Mouse (Mus musculus) lung, postnatal 14 days (tissue): ENCODE results near the gene Ubald2.
"Not testable (repeated sequence)": the region's sequence is repeated elsewhere in the genome, so short reads cannot be mapped to it uniquely, and the experiment has no call there.

Experiments
- DNase-seq: peaks from one replicate; pipeline ENCODE4 v3.0.0; 2021

The Ubald2 gene

DNA sequence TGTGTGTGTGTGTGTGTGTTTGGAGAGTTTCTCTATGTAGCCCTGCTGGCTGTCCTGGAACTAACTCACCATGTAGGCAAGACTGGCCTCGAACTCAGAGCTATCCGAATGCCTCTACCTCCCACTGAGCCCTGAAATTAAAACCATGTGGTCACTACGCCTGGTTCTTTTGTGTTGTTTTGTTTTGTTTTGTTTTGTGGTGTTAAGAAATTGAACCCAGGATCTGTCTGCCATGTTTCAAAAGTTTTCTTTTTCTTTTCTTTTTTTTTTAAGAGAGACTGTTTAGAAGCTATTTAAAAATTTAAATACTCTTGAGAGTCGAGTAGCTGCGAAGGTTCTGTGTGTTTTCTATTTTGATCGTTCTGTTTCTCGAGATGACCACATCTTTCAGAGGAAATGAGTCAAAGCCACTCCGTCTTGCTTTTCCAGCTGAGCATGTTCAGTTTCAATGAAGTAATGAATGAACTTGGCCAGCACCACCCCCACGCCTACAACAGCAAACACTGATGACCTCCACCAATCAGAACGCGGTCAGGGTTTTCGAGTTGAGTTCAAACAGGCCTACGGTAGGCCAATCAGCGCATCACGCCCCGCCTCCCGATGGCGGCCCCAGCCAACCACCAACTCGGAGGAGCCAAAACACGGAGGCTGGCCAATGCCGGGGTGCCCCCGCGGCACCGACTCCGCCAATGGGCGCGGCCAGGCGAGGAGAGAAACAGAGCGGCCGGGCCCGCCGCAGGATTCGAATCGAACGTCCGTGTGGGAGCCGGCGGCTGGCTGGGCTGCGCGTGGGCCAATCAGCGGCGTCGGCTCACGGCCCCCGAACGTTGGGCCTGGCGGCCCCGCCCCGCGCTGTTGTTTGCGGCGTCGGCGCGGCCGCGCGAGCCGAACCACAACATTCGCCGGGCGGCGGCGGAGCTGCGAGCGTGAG, at the start of gene Ubald2:
Ubald2 (plus strand) TSS at position 739 of the 931 bp plus-strand sequence.
- peak; percentile 99 for DNase-seq

DNA sequence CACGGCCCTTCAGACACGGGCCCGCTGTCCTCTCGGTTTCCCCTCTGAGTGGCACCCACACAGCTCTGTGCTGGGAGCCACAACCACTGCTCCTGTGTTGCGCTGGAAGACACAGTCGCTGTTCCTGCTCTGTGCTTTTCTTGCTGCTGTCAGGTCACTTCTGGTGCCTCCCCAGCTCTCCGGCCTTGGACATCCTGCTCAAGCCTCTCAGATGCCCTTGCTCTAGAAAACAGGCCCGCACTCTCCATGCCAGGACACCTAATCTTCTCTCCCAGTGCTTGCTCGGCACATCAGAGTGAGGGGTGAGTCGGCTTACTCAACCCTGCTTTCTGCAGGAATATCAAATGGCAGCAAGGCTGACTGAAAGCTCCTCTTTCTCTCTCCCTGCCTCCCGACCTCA, 49.7 kb upstream of the Ubald2 start:
- no peak for DNase-seq

DNA sequence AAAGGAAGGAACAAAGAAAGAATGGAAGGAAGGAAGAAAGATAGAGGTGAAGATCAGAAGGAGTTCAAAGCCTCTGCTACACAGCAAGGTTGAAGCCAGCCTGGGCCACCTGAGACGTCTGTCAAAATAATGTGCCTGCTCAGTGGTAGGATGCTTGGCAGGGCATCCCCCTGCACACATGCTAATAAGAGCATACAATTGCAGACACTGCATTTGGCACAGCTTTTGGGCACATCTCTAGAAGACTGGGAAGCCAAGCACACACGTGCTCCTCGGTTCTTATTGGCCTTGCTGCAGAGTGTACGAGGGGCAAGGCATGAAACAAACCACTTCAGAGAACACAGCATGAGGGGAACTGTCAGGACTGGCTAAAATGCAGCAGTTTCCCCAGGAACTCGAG, 47.9 kb upstream of the Ubald2 start:
- no peak for DNase-seq

DNA sequence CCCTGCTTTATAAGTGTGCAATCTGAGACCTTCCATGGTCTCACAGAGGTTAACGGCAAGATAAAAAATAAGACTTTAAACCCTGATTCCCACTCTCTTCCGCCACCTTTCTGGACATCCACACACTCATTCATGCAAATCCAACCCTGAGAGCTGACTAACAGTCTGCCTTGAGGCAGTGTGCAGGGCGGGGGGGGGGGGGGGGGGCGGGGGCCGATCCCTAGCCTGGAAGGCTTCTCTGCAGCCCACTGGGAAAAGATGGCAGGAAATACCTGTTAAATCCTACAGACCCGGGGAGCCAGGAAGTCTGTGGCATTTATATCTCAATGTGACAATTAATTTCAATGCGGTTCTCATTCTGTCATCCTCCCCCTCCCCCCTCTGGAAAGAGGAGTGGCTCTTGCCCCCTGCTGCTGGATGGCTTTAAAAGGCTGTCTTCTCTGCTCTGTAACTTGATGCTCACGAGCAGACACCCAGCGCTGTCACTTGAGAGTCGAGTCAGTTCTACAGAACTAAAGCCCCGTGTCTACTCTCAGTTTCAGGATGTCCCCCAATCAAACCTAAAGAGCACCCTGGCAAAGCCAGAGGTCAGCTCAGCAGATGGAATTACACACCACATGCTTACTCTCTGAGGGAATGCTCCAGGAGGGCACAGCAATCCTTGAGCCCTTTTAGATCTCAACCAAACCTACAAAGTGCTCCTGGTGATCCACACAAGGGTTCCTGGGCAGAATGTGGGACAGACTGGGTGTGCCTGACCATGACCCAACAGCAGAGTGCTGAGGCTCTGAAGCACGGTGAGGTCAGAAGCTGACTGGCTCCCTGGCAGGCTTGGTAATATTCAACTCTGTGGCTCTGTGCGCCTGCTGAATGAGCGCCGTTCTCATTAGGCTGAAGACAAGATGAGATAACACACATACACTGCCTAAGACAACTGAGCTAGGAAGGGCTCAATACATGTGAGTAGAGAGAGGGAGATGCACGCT, 46.5 kb upstream of the Ubald2 start:
- DNase-seq = no peak

DNA sequence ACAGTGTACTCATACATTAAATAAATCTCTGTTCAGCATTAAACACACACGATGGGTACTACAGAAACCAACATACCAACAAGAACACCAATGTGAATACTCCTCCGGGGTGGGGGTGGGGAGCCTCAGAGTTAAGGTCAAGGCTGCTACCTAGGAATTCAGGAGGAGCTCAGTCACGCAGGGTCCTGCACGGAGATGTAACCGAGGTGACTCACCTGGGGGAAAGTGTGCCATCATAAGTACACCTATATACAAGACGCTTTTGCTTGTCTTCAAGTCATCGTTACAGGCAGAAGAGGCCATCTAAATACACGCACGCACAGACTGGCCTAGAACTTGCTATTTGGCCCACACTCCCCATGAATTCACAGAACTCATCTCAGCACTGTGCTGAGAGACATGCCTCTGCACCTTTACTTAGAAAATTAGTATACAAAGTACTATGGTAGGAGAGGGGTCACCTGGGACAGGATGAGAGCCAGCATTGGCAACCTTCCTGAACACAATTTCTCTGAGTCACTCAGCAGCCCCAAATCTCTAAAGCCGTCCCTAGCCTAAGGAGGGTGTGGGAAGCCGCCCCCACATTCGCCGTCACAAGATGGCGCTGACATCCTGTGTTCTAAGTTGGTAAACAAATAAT, 44.9 kb upstream of the Ubald2 start:
- DNase-seq = peak; percentile 17

DNA sequence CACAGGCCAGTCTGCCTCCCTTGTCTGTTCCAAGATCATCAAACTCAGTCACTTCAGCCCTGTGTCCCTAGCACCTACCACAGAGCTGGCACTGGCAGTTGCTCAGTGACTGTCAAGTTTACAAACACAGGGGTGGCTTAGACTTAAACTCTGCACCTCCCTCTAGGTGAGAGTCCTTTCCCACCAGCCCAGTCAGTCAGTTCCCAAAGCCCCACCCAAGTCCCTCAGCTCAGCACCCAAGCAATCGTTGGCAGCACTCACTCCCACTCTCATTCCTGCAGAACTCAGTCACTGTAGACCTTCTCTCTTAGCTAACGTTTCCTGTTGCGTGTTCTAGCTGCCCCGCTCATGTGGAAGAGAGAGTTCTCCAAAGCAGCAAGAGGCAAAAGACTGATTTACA, 39.1 kb upstream of the Ubald2 start:
- no peak for DNase-seq

DNA sequence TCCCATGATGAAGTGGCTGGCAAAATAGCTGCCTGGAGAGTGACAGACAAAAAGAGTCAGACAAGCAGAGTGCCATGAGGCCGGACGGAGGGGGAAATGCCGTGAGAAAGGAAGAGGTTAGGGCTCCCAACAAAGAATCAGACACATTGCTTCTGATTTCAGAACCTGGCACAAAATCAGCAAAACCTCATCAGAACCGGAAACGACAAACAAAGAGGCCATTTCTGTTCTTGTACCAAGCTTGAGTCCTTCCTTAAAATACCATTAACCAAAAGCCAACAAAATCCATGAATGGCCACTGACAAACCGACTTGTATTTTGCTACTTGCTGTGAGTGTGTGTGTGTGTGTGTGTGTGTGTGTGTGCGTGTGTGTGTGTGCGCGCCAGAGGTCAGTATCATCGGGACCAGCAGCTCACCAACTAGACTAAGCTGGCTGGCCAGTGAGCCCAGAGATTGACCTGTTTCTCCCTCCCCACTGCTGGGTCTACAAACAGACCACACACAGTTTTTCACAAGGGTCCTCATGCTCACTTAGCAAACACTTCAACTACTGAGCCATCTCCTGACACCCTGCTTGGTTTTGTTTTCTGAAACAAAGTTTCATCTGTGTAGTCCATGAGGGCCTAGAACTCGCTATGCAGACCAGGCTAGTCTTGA, 37.5 kb upstream of the Ubald2 start:
- DNase-seq = no peak

DNA sequence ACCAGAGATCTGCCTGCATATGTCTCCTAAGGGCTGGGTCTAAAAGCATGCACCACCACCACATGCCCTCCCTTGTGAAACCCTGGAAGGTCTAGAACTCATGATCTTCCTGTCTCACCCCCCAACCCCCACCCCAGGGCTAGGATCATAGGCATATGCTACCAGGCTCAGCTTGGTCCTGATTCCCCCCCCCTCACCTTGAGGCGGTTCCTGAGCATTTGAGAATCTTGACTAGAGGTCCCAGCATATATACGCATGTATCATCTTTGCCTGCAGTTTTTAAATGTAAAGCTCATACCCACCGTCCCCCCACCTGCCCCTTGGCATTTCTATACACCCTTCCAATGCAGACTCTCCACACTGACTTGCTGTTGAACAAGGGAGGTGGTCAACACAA, 37.0 kb upstream of the Ubald2 start:
- DNase-seq = no peak

DNA sequence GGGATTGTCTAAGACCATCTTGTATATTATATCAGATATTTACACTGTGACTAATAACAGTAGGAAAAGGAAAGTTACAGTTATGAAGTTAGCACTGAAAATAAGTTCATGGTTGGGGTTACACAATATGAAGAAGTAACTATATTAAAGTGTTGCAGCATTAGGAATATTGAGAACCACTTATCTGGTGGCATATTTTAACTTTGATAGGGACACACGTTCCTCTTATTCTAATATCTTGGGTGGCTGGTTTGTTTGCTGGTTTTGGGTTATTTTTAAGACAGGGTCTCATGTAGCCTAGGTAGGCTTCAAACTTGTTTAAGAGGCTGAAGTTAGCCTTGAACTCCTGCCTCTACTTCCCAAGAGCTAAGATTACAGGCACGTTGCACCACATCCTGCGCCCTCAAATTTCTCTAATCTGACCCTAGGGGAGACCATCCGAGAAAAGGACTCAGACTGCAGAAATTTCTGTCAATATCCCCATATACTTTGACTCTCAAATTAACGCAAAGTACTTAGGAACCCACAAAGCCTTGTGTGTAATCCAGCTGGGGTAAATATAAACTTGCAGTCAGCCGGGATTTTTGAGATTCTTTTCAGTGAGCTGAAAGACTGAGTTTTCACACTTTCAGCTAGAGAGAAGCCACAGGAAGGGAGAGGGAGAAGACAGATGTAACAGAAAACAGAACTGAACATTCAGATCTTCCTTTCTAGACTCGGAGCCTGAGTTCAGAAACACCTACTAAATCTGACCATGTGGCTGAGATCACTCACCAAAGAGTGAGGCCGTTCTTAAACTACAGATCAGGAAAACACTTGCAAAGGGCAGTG, 36.2 kb upstream of the Ubald2 start:
- DNase-seq = no peak

DNA sequence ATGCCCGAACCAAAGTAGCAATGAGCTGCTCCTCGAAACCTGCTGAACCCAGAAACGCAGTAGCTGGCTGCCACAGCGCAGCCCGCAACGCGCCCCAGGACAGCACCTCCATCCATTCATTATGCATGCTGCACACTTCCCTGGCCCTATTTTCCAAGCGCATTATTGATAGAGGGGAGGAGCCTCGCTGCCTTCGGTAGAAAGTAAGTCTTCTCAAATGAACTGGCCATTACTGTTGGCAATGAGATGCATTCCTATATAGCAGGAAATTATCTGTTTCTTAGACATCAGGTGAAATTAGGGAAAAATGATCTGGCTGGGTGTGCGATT, 35.6 kb upstream of the Ubald2 start:
- no peak for DNase-seq

DNA sequence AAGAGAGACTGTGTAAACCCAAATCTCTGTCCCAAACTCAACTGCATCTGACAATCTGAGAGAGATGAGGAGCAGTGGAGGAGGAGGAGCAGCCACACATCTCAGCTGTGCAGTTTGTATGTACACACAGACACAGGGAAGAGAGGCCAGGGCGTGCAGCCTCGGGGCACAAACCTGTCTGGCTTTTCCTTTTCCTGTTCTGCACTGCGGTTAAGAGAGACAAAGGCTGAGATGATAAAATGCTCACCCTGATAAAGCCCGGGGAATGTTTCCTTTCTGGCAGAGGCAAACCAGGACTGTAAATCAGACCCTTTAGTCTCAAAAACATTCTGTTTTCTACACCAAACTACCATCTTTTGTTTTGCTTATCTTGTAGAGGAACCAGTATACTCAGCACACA, 33.3 kb upstream of the Ubald2 start:
- DNase-seq = no peak

DNA sequence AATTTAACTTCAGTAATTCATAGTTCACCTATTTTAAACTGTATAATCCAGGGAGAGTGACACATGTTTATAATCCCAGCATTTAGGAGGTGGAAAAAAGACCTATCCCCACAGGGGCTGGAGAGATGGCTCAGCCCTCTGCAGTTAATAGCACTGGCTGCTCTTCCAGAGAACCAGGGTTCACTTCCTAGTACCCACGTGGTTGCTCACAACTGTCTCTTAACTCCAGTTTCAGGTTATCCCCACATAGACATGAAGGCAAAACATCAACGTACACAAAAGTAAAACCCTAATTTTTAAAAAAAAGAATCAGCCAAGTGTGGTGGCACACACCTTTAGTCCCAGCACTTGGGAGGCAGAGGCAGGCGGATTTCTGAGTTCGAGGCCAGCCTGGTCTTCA, 28.3 kb upstream of the Ubald2 start:
- no peak for DNase-seq

DNA sequence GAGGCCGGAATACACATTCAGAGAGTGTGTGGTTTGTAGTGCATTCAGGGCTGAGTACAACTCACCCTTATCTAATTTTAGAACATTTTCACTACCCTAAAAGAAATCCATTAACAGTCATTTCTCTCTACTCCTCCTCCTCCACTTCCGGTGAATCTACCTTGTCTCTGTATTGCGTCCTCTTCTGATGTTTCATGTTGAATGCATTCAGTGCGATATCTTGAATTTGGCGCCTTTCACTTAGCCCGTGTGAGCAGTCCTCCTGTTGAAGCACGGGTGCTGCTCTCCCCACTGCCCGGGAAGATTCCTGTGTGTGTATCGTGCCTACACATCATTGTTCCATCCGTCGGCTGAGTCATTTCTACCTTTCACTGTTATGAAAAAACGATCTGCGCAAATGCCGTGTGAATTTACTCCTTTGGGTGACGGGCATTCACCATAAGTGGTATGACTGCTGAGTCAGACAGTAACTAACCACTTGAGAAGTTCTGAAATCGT, 27.6 kb upstream of the Ubald2 start:
- no peak for DNase-seq

DNA sequence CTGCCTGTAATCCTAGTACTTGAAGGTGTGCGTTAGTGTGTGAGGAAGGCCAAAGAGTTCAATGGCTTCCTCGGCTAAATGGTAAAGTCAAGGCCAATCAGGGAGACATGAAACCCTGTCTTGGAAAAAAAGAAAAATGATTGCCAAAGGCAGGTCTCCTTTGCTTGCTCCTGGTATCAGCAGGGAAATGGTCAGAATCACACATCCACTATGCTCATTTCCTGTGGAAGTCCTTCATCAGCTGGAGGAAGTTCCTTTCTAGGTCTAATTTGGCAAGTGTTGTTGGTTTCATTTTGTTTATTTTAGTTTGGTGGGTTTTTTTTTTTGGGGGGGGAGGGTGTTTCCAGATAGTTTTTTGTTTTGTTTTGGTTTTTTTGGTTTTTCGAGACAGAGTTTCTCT, 24.9 kb upstream of the Ubald2 start:
- DNase-seq = no peak

DNA sequence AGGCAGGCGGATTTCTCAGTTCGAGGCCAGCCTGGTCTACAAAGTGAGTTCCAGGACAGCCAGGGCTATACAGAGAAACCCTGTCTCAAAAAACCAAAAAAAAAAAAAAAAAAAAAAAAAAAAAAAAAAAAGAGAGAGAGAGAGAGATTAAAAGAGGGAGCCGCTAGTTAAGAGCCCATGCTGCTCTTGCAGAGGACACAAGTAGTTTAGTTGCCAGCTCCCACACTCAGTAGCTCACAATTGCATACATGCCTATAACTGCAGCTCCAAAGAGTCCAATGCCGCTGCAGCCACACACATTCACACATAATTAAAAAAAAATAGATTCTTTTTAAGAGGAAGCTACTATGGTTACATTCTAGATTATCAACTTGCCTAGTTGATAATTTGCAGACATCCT, 23.5 kb upstream of the Ubald2 start:
- not testable (repeated sequence) for DNase-seq

DNA sequence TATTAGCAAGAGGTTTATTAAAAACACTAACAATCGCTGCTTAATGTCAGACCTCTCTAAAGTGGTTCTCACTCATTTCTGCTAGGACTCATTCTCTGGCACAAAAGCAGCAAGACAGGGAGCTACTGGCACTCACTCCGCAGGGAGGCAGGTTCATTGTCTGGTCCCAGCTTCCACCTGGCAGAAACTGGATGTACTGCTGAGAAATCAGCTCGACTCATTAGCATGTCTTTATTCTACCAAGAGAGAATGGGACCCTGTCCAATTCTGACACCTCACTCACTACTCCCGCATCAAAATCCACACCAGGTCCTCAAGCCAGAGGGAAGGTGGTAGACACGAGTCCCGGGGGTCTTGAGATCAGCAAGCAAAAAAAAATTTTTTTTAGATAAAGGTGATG, 22.3 kb upstream of the Ubald2 start:
- no peak for DNase-seq

DNA sequence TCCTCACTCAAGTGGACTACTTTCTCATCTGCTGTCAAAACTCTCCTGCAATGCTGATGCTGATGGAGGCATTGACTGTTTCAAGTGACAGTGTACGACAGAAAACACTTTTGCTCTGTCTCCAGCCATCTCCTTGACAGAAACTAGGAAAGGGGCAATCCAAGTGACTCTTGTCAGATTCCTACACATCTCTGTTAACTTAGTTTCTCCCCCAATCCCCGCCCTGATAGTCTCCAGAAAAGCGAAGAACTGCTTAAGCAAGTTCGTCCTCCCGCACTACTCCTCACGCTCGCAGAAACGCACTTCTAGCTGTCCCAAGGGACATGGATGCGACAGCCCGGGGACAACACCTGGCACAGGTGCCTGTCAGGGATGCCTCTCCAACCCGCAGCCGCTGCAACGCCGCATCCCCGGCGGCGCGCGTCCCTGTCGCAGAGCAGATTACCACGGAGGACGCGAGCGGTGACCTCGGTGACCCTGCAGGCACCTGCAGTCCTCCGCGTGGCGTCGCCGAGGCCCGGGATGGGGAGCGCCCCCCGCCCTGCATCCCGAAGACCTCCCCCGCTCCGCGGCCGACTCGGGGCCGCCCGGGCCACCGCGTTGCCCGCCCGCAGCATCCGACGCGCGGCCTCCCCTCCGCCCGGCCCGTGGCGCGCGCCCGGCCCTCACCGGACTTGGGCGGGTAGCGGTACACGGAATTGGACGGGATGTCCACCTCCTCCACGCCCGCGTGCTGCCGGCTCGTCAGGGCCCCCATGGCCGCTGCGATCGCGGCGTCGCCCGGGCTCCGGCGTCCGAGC, 21.7 kb upstream of the Ubald2 start:
- DNase-seq = no peak

DNA sequence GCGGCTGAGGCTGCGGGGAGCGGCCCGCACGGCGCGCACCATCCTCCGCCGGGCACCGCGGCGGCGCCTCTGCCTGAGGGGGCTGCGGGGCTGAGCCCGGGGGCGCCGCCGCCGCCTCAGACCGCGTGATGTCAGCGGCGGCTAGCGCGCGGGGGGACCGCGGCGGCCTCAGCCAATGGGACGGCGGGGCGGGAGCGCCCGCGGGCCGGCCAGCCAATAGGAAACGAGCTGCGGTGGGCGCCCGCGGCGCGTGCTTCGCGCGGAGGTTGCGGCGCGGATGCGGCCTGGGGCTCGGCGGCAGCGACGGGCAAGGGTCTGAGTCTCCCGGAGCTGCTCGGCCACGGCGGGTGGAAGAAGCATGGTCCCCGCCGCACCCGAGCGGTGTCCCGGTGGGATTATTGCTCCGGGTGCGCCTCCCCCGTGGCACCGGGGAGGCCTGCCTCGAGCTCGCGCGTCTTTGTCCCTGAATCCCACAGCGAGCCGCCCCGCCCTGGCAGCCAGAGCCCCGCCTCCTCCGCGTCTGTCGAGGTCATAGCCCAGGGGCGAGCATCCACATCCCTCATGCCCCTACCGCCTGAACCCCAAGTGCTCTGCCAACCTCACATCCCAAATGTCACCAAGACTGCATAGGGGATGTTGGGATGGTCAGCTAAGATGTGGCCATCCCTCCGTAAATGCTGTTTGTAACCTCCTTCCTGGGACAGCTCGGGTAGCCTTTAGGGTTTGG, 20.8 kb upstream of the Ubald2 start, which contains the start of gene Rnf157:
Rnf157 (minus strand) TSS at position 129 of the 727 bp plus-strand sequence.
- peak; percentile 81 for DNase-seq

DNA sequence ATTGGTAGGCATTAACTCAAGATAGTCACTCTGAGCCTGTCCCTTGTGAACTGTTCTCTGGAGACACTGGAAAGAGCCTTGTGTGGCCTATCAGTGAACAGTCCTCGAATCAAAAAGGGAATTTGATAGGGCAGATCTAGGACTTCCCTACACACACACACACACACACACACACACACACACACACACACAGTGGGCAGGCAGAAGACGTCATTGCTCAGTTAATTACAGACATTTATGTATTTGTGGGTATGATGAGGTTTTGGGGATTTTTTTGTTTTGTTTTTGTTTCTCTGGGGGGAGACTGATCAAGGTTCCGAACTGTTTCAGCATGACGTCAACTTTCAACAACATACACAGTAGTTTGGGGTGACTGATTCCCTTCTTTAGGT, 20.3 kb upstream of the Ubald2 start:
- DNase-seq = no peak
